Mouse (Mus musculus): ENCODE results near the gene Prok1.

Gene Prok1

DNA sequence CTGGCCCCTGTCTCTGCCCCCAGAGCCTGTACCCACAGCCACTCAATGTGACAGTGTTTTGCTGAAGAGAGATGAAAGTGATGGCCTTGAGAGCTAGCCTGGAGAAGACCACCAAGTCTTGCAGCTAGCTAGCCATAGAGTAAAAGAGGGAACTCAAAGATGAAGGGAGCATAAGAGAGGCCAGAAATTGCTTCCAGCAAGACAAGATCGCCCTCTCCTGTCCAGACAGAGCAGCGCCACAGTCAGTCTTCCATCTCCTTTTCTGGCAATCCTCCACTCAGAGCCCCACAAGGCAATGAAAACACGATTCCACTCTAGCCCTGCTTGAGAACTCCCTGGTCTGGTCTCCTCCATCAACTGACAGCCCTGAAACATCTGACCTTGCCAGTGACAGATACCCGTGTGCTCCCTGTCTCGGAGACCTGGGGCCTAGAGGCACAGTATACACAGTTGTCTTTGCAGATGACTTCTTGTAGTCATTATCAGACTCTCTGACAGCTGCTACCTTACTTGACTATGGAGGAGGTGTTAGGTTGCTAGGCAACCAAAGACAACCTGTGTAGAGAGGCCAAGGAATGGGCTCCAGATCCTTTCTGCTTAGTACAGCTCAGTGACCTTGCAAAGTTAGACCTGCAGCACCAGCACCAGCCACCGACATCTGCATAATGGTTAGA, 51.1 kb downstream of the Prok1 start:
- no peak for DNase-seq (ENCODE audit: extremely low read depth, insufficient read length, low spot score)

DNA sequence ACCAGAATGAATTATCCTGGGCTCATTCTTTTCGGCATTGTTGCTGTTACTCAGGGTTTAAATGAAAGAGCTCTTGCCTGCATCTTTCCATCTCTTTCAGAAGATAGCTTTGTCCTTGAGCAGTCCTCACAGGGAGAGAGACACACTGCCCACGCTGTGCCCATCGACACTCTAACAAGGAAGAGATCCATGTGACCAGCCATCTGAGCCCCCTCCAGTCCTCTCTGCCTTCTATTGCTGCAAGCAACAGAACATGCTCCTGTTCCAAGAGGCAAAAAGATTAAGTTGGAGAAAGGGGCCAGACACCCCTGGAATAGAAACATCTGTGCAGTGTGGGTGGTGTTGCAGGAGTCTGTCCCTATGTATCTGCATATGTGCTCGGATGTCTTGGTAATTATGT, 52.5 kb downstream of the Prok1 start:
- no peak for DNase-seq (ENCODE audit: extremely low read depth, insufficient read length, low spot score)

DNA sequence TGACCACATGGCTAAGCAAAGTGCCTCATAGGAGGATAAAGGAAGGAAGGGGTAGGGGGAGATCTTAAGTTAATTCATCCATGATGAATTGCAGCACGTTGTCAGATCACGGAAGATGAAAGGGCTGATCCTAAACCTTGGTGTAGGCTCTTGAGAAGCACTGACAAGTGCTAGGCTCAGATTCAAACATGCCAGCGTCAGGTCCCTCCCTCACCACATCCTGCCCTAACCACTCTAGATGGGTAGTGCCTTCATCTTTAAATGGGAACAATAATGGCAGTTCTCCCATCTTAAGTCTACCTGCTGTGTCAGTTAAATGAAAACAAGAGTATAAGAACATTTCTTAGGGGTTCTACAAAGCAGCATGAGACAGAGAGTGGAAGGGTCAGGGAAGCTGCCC, 53.9 kb downstream of the Prok1 start:
- no peak for DNase-seq (ENCODE audit: extremely low read depth, insufficient read length, low spot score)

DNA sequence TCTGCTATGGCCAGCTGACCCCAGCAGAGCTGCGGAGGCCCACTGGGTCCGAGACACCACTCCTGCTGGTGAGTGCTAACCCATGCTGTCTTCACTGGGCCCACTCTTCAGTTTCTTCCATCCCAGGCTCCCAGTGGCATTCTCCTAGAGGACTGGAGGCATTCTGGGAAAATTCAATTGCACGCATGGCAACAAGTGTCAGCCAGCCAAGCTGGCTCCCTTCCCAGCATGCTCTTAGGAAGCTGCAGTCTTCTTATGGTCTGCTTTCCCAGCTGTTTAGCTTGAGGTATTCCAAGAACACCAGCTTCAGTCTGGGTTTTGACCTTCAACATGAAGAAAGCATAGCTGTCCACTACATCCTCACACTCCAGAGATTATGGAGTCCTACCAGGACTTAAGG, 56.3 kb downstream of the Prok1 start:
- DNase-seq (ENCODE audit: extremely low read depth, insufficient read length, low spot score): no peak

Measured in 3134 (cell line).